Mouse (Mus musculus): Measurements from ENCODE around the gene Ankrd55.

DNA sequence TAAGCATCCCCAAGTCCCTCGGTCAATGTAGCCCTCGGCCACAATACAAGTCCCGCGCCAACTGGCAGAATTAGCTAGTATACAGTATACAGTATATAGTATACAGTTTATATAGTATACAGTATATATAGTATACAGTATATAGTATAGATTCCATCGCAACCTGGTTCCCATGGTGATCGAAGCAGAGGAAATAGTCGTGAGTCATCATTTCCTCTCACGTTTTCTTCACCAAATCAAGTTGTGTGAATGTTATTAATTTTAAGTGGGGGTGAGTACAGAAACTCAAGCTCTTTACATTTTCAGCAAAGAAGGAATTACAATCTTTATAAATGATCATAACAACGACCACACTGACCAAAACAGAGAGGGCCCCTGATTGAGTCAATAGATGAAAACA, 96.8 kb downstream of the Ankrd55 start:
- TF ChIP-seq CTCF (IDR thresholded peaks at IDR 0.05; ENCODE audit: extremely low read depth, insufficient read length, insufficient replicate concordance, low read depth, low read length) (no peak), POLR2A (IDR thresholded peaks at IDR 0.05; ENCODE audit: low read depth, low read length) (no peak)
